ENCODE assay signal across 27 mouse cellular contexts in the genomic region with DNA sequence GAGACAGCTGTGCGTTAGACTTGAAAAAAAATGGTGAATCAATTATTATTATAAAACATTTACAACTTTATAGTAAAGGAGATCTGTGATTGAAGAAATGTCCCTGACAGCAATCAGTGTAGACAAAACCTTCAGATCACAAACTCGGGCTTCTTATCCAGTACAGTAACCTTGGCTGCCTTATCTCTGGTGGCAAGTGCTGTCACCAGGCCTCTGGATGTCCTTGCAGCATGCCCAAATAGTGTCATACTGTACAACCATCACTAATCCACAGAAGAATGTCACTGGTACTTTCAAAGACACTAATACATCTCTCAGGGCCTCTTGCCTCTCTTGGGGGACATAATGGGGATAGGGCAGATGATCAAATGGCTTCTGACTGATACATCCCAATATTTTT.
"Had no signal": no experiment of that assay in that cellular context is flagged by ENCODE, and none has a peak within 500 bp of the region (broad histone marks: within the 10 kb centered on the region; RNA-seq: fewer than 3 reads in every experiment).

No protein-coding gene starts in this region.

- H3K4me3 ChIP-seq: heart, adult 2 months; heart, embryonic 13.5 days; heart, embryonic 15.5 days; hindbrain, embryonic 13.5 days; hindbrain, embryonic 15.5 days; intestine, embryonic 15.5 days; limb, embryonic 12.5 days; liver, embryonic 13.5 days; liver, embryonic 15.5 days had no signal

- H3K9ac ChIP-seq: heart, embryonic 13.5 days; heart, embryonic 15.5 days; hindbrain, embryonic 13.5 days; hindbrain, embryonic 15.5 days; intestine, embryonic 15.5 days; limb, embryonic 12.5 days; liver, embryonic 13.5 days; liver, embryonic 15.5 days; liver, postnatal 0 days had no signal

- H3K4me2 ChIP-seq: heart, embryonic 11.5 days; heart, embryonic 13.5 days; heart, embryonic 15.5 days; hindbrain, embryonic 13.5 days; hindbrain, embryonic 15.5 days; intestine, embryonic 15.5 days; limb, embryonic 12.5 days; liver, embryonic 11.5 days; liver, embryonic 13.5 days; liver, embryonic 15.5 days had no signal

- H3K27me3 ChIP-seq: heart, embryonic 13.5 days; heart, embryonic 15.5 days; hindbrain, embryonic 13.5 days; hindbrain, embryonic 15.5 days; intestine, embryonic 15.5 days; limb, embryonic 12.5 days; liver, embryonic 13.5 days; liver, embryonic 15.5 days had no signal

- H3K4me1 ChIP-seq: heart, embryonic 15.5 days; hindbrain, embryonic 13.5 days; hindbrain, embryonic 15.5 days; intestine, embryonic 15.5 days; liver, embryonic 13.5 days; liver, embryonic 15.5 days had no signal

- ATAC-seq: inflammation-experienced regulatory T-cells, adult 6 months; intestine, embryonic 15.5 days; intestine, postnatal 0 days; liver, postnatal 0 days had no signal

- DNase-seq: gastrocnemius, postnatal 14 days; gastrocnemius, postnatal 36 days; heart, adult 2 months; heart, postnatal 14 days; heart, postnatal 36 days; kidney, adult 18-20 months; kidney, adult 8-10 months; kidney, postnatal 14 days; kidney, postnatal 36 days; layer of hippocampus, adult 9-11 months; layer of hippocampus, postnatal 36 days; left cerebral cortex, postnatal 4 days; liver; liver, embryonic 13.5 days; liver, postnatal 0 days had no signal

- H3K36me3 ChIP-seq: heart, embryonic 13.5 days; heart, embryonic 15.5 days; hindbrain, embryonic 13.5 days; hindbrain, embryonic 15.5 days; intestine, embryonic 15.5 days; limb, embryonic 12.5 days; liver, embryonic 13.5 days; liver, embryonic 15.5 days had no signal

- H3K27ac ChIP-seq: heart, adult 2 months; heart, embryonic 13.5 days; heart, embryonic 15.5 days; hindbrain, embryonic 13.5 days; hindbrain, embryonic 15.5 days; intestine, embryonic 15.5 days; kidney, postnatal 0 days; limb, embryonic 12.5 days; liver, embryonic 13.5 days; liver, embryonic 15.5 days had no signal

- H3K9me3 ChIP-seq: heart, embryonic 13.5 days; heart, embryonic 15.5 days; hindbrain, embryonic 13.5 days; hindbrain, embryonic 15.5 days; intestine, embryonic 15.5 days; limb, embryonic 12.5 days; liver, embryonic 13.5 days; liver, embryonic 15.5 days had no signal
